Mouse (Mus musculus): ENCODE data around the gene 2410004B18Rik.
"Not testable (repeated sequence)": the region's sequence is repeated elsewhere in the genome, so short reads cannot be mapped to it uniquely, and the experiment has no call there.

The 2410004B18Rik gene

DNA sequence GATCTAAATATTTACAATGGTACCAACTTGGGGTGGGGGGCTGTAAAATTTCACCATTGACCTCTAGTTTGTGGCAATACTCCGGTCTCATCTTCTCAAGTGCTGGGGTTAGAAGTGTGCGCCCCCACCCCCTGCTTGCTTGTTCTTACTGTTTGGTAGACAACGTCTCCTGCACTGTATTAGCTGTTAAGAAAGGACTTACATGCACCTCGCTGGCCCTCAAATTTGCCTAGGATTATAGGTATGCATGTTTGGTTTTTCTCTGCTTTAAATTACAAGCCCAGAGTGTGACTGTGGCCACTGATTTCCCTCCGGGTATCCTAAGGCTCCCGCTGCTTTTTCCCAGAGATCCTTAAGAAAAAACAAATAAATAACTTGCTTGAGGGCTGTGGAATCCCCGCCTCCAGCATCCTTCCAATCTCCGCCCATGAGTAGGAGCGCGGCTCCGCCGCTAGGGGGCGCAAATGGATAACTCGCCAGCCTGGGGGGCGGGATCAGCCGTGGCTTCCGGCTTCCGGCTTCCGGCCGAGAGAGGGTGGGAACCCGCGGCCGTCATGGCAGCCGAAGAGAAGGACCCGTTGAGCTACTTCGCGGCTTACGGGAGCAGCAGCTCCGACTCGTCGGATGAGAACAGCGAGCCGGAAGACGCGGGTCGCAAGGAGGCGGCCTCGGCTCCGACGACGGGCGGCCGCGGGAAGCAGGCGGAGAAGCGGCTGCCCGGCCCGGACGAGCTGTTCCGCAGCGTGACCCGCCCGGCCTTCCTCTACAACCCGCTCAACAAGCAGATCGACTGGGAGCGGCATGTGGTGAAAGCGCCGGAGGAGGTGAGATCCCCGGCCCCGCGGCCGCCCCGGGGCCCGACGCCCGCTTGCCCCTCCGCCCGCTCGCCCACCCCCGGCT, at the start of gene 2410004B18Rik:
TSS of gene 2410004B18Rik (plus strand) at position 510 of the 900 bp plus-strand sequence.
- peak; percentile 94 for DNase-seq

- DNase-seq: no peak
These were observed 47.3 kb upstream of the 2410004B18Rik start for GRCm38 (mm10) chr3:145890346-145891132.

DNA sequence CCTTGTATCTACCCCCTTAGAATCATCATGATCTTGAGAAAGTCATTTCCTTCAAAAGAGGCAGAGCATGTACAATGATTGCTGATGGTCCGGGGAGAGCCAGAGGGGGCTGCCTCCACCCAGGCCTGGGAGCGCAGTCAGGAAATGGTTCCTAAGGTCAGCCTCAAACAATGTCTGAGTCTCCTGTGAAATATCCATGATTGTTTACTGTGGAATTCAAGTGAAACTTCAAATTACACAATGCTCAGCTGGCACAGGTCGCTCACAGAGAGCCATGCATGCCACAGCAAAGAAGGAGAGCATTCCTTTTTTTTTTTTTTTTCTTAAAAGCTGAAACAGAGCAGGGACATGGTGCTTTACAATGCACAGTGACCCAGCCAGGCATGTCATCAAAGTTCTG, 45.4 kb upstream of the 2410004B18Rik start:
- no peak for DNase-seq

- no peak for DNase-seq
These were observed 43.7 kb upstream of the 2410004B18Rik start for GRCm38 (mm10) chr3:145894131-145894530.

- DNase-seq: peak; percentile 58
These were observed 40.1 kb upstream of the 2410004B18Rik start for GRCm38 (mm10) chr3:145897749-145898148.

- DNase-seq: no peak
These were observed 38.0 kb upstream of the 2410004B18Rik start for GRCm38 (mm10) chr3:145899832-145900231.

GRCm38 (mm10) chr3:145903530-145903929, 34.3 kb upstream of the 2410004B18Rik start:
- DNase-seq: no peak

- peak; percentile 72 for DNase-seq
These were observed 32.7 kb upstream of the 2410004B18Rik start for GRCm38 (mm10) chr3:145904850-145905776.

- DNase-seq: no peak
These were observed 31.2 kb upstream of the 2410004B18Rik start for GRCm38 (mm10) chr3:145906582-145906981.

DNA sequence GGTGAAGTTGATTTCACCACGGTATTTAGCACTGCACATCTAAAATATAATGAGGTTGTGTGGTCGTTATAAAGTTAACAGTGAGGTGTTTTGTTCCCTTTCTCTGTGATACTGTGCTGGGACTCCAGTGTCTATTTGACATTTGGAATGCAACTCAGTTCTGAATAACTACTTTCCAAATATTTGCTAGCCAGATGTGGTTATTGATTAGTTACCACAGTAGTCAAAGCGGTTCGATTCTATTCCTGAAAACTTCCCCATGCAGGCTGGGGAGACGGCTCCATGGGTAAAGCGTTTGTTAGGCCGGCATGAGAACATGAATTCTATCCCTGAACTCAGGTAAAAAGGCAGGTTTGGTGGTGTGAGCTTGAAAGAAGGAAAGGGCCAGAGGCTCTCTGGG, 25.3 kb upstream of the 2410004B18Rik start:
- no peak for DNase-seq

GRCm38 (mm10) chr3:145913263-145913662, 24.6 kb upstream of the 2410004B18Rik start:
- DNase-seq: no peak

- not testable (repeated sequence) for DNase-seq
These were observed 23.9 kb upstream of the 2410004B18Rik start for GRCm38 (mm10) chr3:145913942-145914341.

- no peak for DNase-seq
These were observed 21.4 kb upstream of the 2410004B18Rik start for GRCm38 (mm10) chr3:145916374-145916773.

GRCm38 (mm10) chr3:145916826-145917225, 21.0 kb upstream of the 2410004B18Rik start:
- no peak for DNase-seq

GRCm38 (mm10) chr3:145922019-145922854, 15.6 kb upstream of the 2410004B18Rik start, which contains the start of gene Bcl10:
Gene Bcl10, plus strand, starts transcription at chr3:145922804.
- DNase-seq: no peak

DNA sequence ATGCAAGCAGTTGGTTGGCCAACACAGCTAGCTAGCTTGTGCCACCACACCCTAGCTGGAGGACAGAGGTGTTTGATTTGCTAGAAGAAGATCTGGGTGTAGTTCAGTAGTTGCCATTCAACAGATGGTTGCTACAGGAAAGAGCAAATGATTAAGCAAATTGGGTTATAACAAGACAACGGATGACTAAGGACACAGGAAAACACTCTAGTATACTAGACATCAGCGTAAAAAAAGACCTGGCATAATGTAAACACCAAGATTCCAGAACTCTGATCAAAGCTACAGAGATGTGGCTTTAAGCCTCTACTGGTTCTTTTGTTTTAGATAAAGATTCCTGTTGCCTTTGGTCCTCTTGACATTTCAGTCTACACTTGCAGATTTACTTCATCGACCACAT, 14.8 kb upstream of the 2410004B18Rik start:
- DNase-seq: no peak

DNA sequence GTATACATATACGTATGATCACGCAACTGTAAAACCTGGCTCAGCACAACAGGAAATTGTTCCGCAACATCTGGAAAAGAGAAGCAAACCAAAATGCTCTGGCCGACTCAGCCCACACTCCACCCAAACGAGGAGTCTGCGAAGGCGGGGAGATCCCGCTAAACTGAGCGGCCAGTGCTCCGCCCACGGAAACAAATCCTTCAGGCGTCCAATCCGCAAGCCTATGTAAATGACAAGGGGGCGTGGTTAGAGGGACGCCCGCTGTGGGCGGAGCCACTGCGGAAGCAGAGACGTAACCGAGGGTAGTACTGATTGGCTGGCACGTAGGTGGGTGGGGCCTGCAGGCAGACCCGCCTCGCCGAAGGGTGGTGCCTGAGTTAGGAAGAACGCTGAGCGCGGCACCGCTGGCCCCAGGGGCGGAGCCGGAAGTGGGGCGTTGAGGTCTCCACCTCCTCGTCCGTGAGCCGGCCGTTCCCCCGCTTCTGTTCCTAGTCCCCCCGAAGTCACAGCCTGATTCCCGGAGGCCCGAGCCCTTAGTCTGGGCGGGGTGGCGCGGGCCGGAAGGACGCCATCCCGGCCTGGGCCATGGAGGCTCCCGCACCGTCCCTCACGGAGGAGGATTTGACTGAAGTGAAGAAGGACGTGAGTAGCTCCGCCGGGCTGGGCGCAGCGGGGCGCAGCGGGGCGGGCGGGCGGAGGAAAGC, 13.8 kb upstream of the 2410004B18Rik start:
- peak; percentile 100 for DNase-seq

- DNase-seq: peak; percentile 69
These were observed 13.0 kb upstream of the 2410004B18Rik start for GRCm38 (mm10) chr3:145924649-145925337.

GRCm38 (mm10) chr3:145925506-145925905, 12.3 kb upstream of the 2410004B18Rik start:
- DNase-seq: no peak
